Mouse (Mus musculus): ENCODE measurements around the gene Srgap3. TPM values are rescaled to one million over a fixed set of nuclear protein-coding genes. Genes with fewer than 3 reads are reported as not detected.

The Srgap3 gene
- total RNA-seq, 2 experiments from 2014 or later = 232 to 236 TPM

DNA sequence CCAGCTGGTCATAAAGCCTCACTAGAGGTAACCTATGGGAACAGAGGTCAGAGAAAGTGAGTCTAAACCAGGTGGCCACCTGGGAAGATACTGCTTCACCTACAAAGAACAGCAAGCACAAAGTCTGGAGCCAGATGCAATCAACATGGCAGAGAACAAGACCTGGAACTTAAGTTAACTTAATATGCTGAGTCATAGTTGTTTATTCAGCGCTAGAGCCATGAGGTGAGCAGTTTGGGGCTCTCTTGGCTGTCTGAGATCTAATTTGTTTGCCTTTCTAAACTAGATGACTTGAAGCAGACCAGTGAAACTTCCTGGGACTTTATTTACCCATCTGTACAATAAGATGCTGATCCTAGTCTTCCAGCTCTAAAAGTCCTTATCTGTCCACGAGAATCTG lies 263.0 kb downstream of the Srgap3 start:
- no peak overlapping the region for H3K27ac ChIP-seq
- no peak overlapping the region for H3K4me3 ChIP-seq
- no peak for DNase-seq (ENCODE audit: extremely low spot score in 1 of 2, low spot score in 2 of 2)
- intact Hi-C loops (cut with DNase I) = no loop called here
- TF ChIP-seq CTCF (IDR thresholded peaks at IDR 0.05) = no peak

Other genes starting within 250 kb of the Srgap3 start
- gene Thumpd3, start 99.0 kb upstream of the Srgap3 start, total RNA-seq (2021) = 10 to 100 TPM; 28.2 to 28.9 TPM
- gene Setd5, start 130.1 kb upstream of the Srgap3 start, total RNA-seq (2021) = 100 to 1,000 TPM; 116 to 119 TPM
- 10 to 100 TPM; 81.1 to 83.1 TPM for gene Lhfpl4, start 248.1 kb upstream of the Srgap3 start, total RNA-seq (2021)

All from left cerebral cortex, adult 2 months (tissue).